Mouse (Mus musculus) megakaryocyte, embryonic 14.5 days (primary cell): ENCODE measurements at regions not wholly inside any gene's neighbourhood (a gene's known extent, or its start where the extent isn't known, plus 50 kb on each side); places are given as distances from the start of the nearest gene placed in this dataset.
"Not testable (repeated sequence)": the region's sequence is repeated elsewhere in the genome, so short reads cannot be mapped to it uniquely, and the experiment has no call there.

ENCODE experiments used
- FLI1 ChIP-seq: IDR thresholded peaks from 2 replicates; pipeline ENCODE4 v1.6.1; 2012; ENCODE audit warnings: low read length, inconsistent platforms, mixed read lengths
- GATA1 ChIP-seq: IDR thresholded peaks from 3 replicates; pipeline ENCODE4 v1.6.1; 2012; ENCODE audit warnings: mixed read lengths, low read length, inconsistent platforms, borderline replicate concordance

DNA sequence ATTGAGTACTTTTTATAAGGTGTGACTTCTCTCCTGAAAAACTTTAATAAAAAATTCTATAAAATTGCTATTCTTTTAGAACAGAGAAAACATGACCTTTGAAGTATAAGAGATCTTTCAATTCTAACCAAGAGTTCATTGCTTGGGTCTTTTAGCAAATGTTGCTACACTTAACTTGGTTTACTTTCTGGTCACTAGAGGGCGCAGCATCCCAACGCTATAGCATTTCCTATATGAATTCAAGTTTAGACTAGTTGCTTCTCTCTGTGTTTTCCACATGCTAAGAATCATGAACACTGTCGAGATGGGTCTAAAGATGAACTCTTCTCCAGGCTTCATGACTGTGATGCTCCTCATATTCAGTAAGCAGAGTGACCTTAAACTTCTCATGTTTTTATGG lies 544.3 kb downstream of the Dad1 start:
- TF ChIP-seq GATA1, FLI1: not testable (repeated sequence)
